Comparison of ENCODE assay signal across 10 mouse cellular contexts in the genomic region with DNA sequence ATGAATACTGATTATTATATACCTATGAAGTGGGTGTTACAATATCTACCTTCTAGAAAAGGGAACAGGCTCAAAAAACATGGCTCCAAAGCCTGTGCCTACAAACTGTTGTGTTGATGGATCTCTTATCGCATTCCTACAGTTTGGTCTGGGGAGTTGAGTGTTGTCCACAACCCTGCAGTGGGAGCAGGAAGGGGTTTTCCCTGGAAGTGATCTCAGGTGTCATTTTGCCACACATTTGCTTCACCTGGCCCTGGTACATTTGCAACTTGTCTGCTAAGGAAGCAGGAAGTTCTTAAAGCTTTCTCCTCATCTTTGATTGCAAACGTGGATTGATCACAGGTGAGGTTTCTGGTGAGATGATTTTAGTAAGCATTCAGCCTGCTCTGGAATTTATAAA. TPM values are rescaled to one million over a fixed set of nuclear protein-coding genes. Genes with fewer than 3 reads are reported as not detected.
DNase-seq lines count a peak whose midpoint lies in the region; ATAC-seq lines count a peak whose summit lies in the region.
"Had no signal": no experiment of that assay in that cellular context is flagged by ENCODE, and none has a peak within 500 bp of the region (broad histone marks: within the 10 kb centered on the region; RNA-seq: fewer than 3 reads in every experiment).

No protein-coding gene starts in this region.

- 28% methylated on average over 2 of the region's 2 CpGs for WGBS in lung, embryonic 15.5 days
- 52% methylated on average over 2 of the region's 2 CpGs for WGBS in intestine, embryonic 16.5 days
- WGBS in neural tube, embryonic 15.5 days: 75% methylated on average over 2 of the region's 2 CpGs

- peaks cover 27% of the 10 kb centered on the region for H3K4me1 ChIP-seq in lung, embryonic 15.5 days
- peaks cover 15% of the 10 kb centered on the region for H3K4me1 ChIP-seq in intestine, embryonic 16.5 days (ENCODE audit: control insufficient read depth, insufficient read depth, low read length)
- peaks cover 21% of the 10 kb centered on the region for H3K4me1 ChIP-seq in neural tube, embryonic 15.5 days

- DNase-seq in embryo, embryonic 10.5 days (ENCODE audit: low spot score): peak; percentile 8
- DNase-seq in embryo, embryonic 11 days: no peak
- no peak for DNase-seq in lung, postnatal 25 days (ENCODE audit: low spot score)
- DNase-seq in cerebellum, adult 11 months: no peak
- DNase-seq: B cell, adult 2 months had no signal

- no peaks in the 10 kb centered on the region for H3K9me3 ChIP-seq in lung, embryonic 15.5 days
- H3K9me3 ChIP-seq in intestine, embryonic 16.5 days (ENCODE audit: control insufficient read depth, low read length): no peaks in the 10 kb centered on the region
- H3K9me3 ChIP-seq in neural tube, embryonic 15.5 days (replicated peaks): no peaks in the 10 kb centered on the region

- peak overlapping the region; percentile 10; the same call in 1 of the 2 replicates for H3K4me3 ChIP-seq in lung, embryonic 15.5 days
- H3K4me3 ChIP-seq in intestine, embryonic 16.5 days (ENCODE audit: low read length): peak overlapping the region; percentile 33
- no peak overlapping the region; the same call in 1 of the 2 replicates for H3K4me3 ChIP-seq in neural tube, embryonic 15.5 days (replicated peaks)

- H3K27me3 ChIP-seq in lung, embryonic 15.5 days: no peaks in the 10 kb centered on the region
- no peaks in the 10 kb centered on the region for H3K27me3 ChIP-seq in intestine, embryonic 16.5 days (replicated peaks; ENCODE audit: control insufficient read depth, insufficient read depth, low read length)
- H3K27me3 ChIP-seq in neural tube, embryonic 15.5 days (replicated peaks): no peaks in the 10 kb centered on the region

- no peak for ATAC-seq in lung, embryonic 15.5 days (ENCODE audit: borderline replicate concordance, extremely low read depth, low FRiP score, low TSS enrichment)
- ATAC-seq in intestine, embryonic 16.5 days: no peak
- ATAC-seq in neural tube, embryonic 15.5 days (ENCODE audit: low FRiP score): no peak
- no peak for ATAC-seq in inflammation-experienced regulatory T-cells, adult 6 months
- ATAC-seq: forebrain, embryonic 14.5 days had no signal

- no peak overlapping the region for H3K27ac ChIP-seq in lung, embryonic 15.5 days
- no peak overlapping the region for H3K27ac ChIP-seq in intestine, embryonic 16.5 days (ENCODE audit: low read length)
- no peak overlapping the region for H3K27ac ChIP-seq in neural tube, embryonic 15.5 days (replicated peaks)

- no peaks in the 10 kb centered on the region for H3K36me3 ChIP-seq in lung, embryonic 15.5 days
- H3K36me3 ChIP-seq in intestine, embryonic 16.5 days (ENCODE audit: control insufficient read depth, insufficient read depth, low read length): no peaks in the 10 kb centered on the region
- H3K36me3 ChIP-seq in neural tube, embryonic 15.5 days: no peaks in the 10 kb centered on the region

- H3K4me2 ChIP-seq in lung, embryonic 15.5 days: peak overlapping the region; percentile 64
- H3K4me2 ChIP-seq in intestine, embryonic 16.5 days (ENCODE audit: low read depth, low read length): peak overlapping the region; percentile 51
- peak overlapping the region; percentile 91 for H3K4me2 ChIP-seq in neural tube, embryonic 15.5 days

- H3K9ac ChIP-seq in lung, embryonic 15.5 days: no peak overlapping the region
- H3K9ac ChIP-seq in intestine, embryonic 16.5 days (ENCODE audit: low read depth, low read length): 0 out of 2 replicates have a peak overlapping the region, but pooled peaks have one; percentile 29
- no peak overlapping the region for H3K9ac ChIP-seq in neural tube, embryonic 15.5 days (replicated peaks)

RNA-seq across cellular contexts. Expression of gene Il6st, which starts 1.7 kb away (rescaled TPM):
- polyA plus RNA-seq in lung, embryonic 15.5 days (2015; fragmentation: Nextera tagmentation; extraction: Ambion mirVana): 36.4 and 36.7 TPM in 2 replicates
- polyA plus RNA-seq in intestine, embryonic 16.5 days (2015; fragmentation: Nextera tagmentation; extraction: Ambion mirVana): 24.5 and 28.9 TPM in 2 replicates
- 25.2 and 25.6 TPM in 2 replicates for polyA plus RNA-seq in neural tube, embryonic 15.5 days (2015; fragmentation: Nextera tagmentation; extraction: Ambion mirVana)
- 10 to 100 TPM; 14.1 to 58.2 (median 51.0) TPM for polyA plus RNA-seq in inflammation-experienced regulatory T-cells, adult 6 months (2017; shearing (Covaris generic))
